Mouse (Mus musculus) midbrain, embryonic 10.5 days (tissue): Measurements from ENCODE around the gene Gcgr. TPM values are rescaled to one million over a fixed set of nuclear protein-coding genes. Genes with fewer than 3 reads are reported as not detected.

Source experiments
- polyA plus RNA-seq: library from polyadenylated mRNA; unstranded; fragments of >200 nt; fragmentation: Nextera tagmentation; extraction: Ambion mirVana; gene quantifications from 2 replicates; pipeline ENCODE4 v1.2.1, GENCODE M21; 2016

The Gcgr gene
- polyA plus RNA-seq, 1 experiment from 2014 or later = 0.26 TPM

Other genes with a start within 250 kb of the Gcgr start
- gene Actg1, start 182.2 kb upstream of the Gcgr start, polyA plus RNA-seq = 2,836 and 2,964 TPM in 2 replicates
- 0.61 and 0.62 TPM in 2 replicates for gene Fscn2, start 169.2 kb upstream of the Gcgr start, polyA plus RNA-seq
- 34.5 and 41.8 TPM in 2 replicates for gene Faap100, start 151.9 kb upstream of the Gcgr start, polyA plus RNA-seq
- 45.1 and 46.5 TPM in 2 replicates for gene Nploc4, start 93.0 kb upstream of the Gcgr start, polyA plus RNA-seq
- 0.39 TPM in 1 of 2 replicates, not detected in the other for gene Tspan10, start 88.1 kb upstream of the Gcgr start, polyA plus RNA-seq
- gene Pde6g, start 77.2 kb upstream of the Gcgr start, polyA plus RNA-seq = 0.20 and 0.53 TPM in 2 replicates
- gene Oxld1, start 72.6 kb upstream of the Gcgr start, polyA plus RNA-seq = 9.0 and 11.8 TPM in 2 replicates
- gene Ccdc137, start 72.6 kb upstream of the Gcgr start, polyA plus RNA-seq = 38.9 and 41.8 TPM in 2 replicates
- 61.8 and 64.0 TPM in 2 replicates for gene Arl16, start 63.1 kb upstream of the Gcgr start, polyA plus RNA-seq
- 167 and 194 TPM in 2 replicates for gene Mrpl12, start 46.1 kb upstream of the Gcgr start, polyA plus RNA-seq
- 50.1 and 53.4 TPM in 2 replicates for gene Slc25a10, start 38.9 kb upstream of the Gcgr start, polyA plus RNA-seq
- gene Mcrip1, start 19.0 kb downstream of the Gcgr start, polyA plus RNA-seq = 226 and 238 TPM in 2 replicates
- gene Ppp1r27, start 20.4 kb downstream of the Gcgr start, polyA plus RNA-seq = not detected in 2 replicates
- 534 and 562 TPM in 2 replicates for gene P4hb, start 42.6 kb downstream of the Gcgr start, polyA plus RNA-seq
- 743 and 777 TPM in 2 replicates for gene Arhgdia, start 50.9 kb downstream of the Gcgr start, polyA plus RNA-seq
- gene Alyref, start 67.7 kb downstream of the Gcgr start, polyA plus RNA-seq = 605 and 647 TPM in 2 replicates
- 216 and 231 TPM in 2 replicates for gene Anapc11, start 67.7 kb downstream of the Gcgr start, polyA plus RNA-seq
- gene Npb, start 77.8 kb downstream of the Gcgr start, polyA plus RNA-seq = 0.65 and 0.66 TPM in 2 replicates
- 140 and 151 TPM in 2 replicates for gene Pcyt2, start 87.2 kb downstream of the Gcgr start, polyA plus RNA-seq
- 34.2 and 37.4 TPM in 2 replicates for gene Sirt7, start 94.5 kb downstream of the Gcgr start, polyA plus RNA-seq
- gene Mafg, start 102.9 kb downstream of the Gcgr start, polyA plus RNA-seq = 19.8 and 23.0 TPM in 2 replicates
- 37.6 and 43.4 TPM in 2 replicates for gene Pycr1, start 113.1 kb downstream of the Gcgr start, polyA plus RNA-seq
- 0.15 TPM in 1 of 2 replicates, not detected in the other for gene Myadml2, start 117.5 kb downstream of the Gcgr start, polyA plus RNA-seq
- gene Notum, start 130.5 kb downstream of the Gcgr start, polyA plus RNA-seq = 3.3 and 3.6 TPM in 2 replicates
- gene Aspscr1, start 142.3 kb downstream of the Gcgr start, polyA plus RNA-seq = 150 and 161 TPM in 2 replicates
- 132 and 133 TPM in 2 replicates for gene Cenpx, start 183.0 kb downstream of the Gcgr start, polyA plus RNA-seq
- 57.0 and 57.7 TPM in 2 replicates for gene Lrrc45, start 183.2 kb downstream of the Gcgr start, polyA plus RNA-seq
- gene Rac3, start 190.8 kb downstream of the Gcgr start, polyA plus RNA-seq = 32.4 and 41.9 TPM in 2 replicates
- gene Dcxr, start 196.6 kb downstream of the Gcgr start, polyA plus RNA-seq = 13.0 and 13.7 TPM in 2 replicates
- gene Cbr2, start 201.4 kb downstream of the Gcgr start, polyA plus RNA-seq = 0.59 and 1.3 TPM in 2 replicates
- gene Hmga1b, start 232.1 kb downstream of the Gcgr start, polyA plus RNA-seq = 9.4 and 12.9 TPM in 2 replicates